In the genomic region with DNA sequence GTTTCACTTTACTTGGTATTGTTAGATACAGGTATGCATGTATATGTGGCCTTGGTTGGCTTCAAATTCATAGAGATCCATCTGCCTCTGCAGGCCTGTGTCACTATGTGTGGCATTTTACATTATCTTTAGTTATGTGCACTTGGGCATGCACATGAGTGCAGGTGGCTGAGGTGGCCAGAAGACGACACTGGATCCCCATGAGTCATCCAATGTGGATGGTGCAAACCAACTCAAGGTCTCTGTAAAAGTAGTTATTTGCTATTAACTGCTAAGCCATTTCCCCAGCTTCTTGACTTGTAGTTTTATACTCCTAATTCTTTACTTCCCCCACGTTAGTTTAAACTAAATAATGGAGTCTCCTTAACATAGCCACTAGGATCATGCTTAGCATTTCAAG, we compare ENCODE assay signal across 12 mouse cellular contexts.
"Had no signal": no experiment of that assay in that cellular context is flagged by ENCODE, and none has a peak within 500 bp of the region (broad histone marks: within the 10 kb centered on the region; RNA-seq: fewer than 3 reads in every experiment).

No protein-coding gene starts in this region.

- DNase-seq: cerebellum, postnatal 14 days; cerebellum, postnatal 25 days; cerebellum, postnatal 36 days; embryo, embryonic 11 days; forebrain, postnatal 0 days; gastrocnemius, adult 2 months; gastrocnemius, postnatal 14 days; gastrocnemius, postnatal 25 days; gastrocnemius, postnatal 36 days; heart, adult 11 months; heart, adult 18-20 months; heart, adult 2 months had no signal
